Mouse (Mus musculus) ES-Bruce4 (cell line): ENCODE data around the gene Pheta2. TPM values are rescaled to one million over a fixed set of nuclear protein-coding genes. Genes with fewer than 3 reads are reported as not detected.

Experiments
- H3K27ac ChIP-seq: 2 replicates; pipeline ENCODE4 v1.5.1; 2012; ENCODE audit warnings: low read length, inconsistent platforms; ENCODE audit not compliant: insufficient read depth
- H3K27me3 ChIP-seq: 2 replicates; pipeline ENCODE4 v1.6.1; 2012; ENCODE audit warnings: mild to moderate bottlenecking, low read length, inconsistent platforms; ENCODE audit not compliant: control insufficient read depth, poor library complexity, insufficient read depth, severe bottlenecking
- H3K36me3 ChIP-seq: 2 replicates; pipeline ENCODE4 v1.6.1; 2012; ENCODE audit warnings: inconsistent platforms, mild to moderate bottlenecking, low read length, moderate library complexity; ENCODE audit not compliant: control insufficient read depth, poor library complexity, insufficient read depth, severe bottlenecking
- H3K4me1 ChIP-seq: one replicate; pipeline ENCODE4 v1.8.1; 2011; ENCODE audit warnings: low read length; ENCODE audit not compliant: control insufficient read depth, insufficient read depth
- H3K4me3 ChIP-seq: 2 replicates; pipeline ENCODE4 v1.5.1; 2011; ENCODE audit warnings: low read depth, mild to moderate bottlenecking, low read length
- H3K9ac ChIP-seq: 2 replicates; pipeline ENCODE4 v1.6.1; 2012; ENCODE audit warnings: low read depth, mild to moderate bottlenecking, inconsistent platforms; ENCODE audit not compliant: poor library complexity, severe bottlenecking
- H3K9me3 ChIP-seq: replicated peaks from 2 replicates; pipeline ENCODE4 v1.6.1; 2012; ENCODE audit warnings: mild to moderate bottlenecking, low read length, inconsistent platforms; ENCODE audit not compliant: control insufficient read depth, poor library complexity, insufficient read depth, severe bottlenecking
- CTCF ChIP-seq: IDR thresholded peaks from one replicate; pipeline ENCODE4 v1.8.1; 2011; ENCODE audit warnings: low read depth, low read length
- EP300 ChIP-seq: IDR thresholded peaks from 2 replicates; pipeline ENCODE4 v1.6.1; 2011; ENCODE audit warnings: low read depth, low read length; ENCODE audit not compliant: insufficient read depth
- POLR2A ChIP-seq: IDR thresholded peaks from one replicate; pipeline ENCODE4 v1.8.1; 2011; ENCODE audit warnings: low read length; ENCODE audit not compliant: insufficient read depth
- polyA plus RNA-seq: library from polyadenylated mRNA; stranded (reverse); fragments of >200 nt; gene quantifications from 2 replicates; pipeline ENCODE4 v1.2.4, GENCODE M21; 2011; ENCODE audit warnings: low read depth; ENCODE audit not compliant: missing spikeins, insufficient read depth, insufficient read length

Pheta2 gene
- polyA plus RNA-seq, 1 experiment = 1.8 TPM

DNA sequence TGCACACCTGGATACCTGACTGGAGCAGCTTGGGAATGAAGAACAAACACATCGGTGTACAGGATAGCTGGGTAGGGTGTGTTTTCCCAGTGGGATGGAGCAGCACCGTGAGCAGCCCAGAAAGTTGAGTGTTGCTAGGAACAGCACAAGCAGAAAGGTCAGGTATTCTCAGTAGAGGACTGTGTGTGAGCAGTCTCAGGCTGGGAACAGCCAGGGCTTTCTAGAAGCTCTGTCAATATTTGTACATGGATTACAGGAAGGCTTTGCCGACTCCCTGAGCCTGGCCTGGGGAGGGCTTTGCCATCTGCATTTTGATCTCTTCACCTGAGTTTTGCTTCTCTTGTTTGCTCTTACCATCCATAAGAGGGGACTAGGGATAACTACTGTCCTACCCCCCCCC lies 31.6 kb upstream of the Pheta2 start:
- Histone ChIP-seq H3K27ac (no peak overlapping the region), H3K36me3 (no peaks in the 10 kb centered on the region), H3K9me3 (no peaks in the 10 kb centered on the region), H3K9ac (no peak overlapping the region), H3K4me3 (no peak overlapping the region), H3K4me1 (no peaks in the 10 kb centered on the region), H3K27me3 (no peaks in the 10 kb centered on the region)
- TF ChIP-seq POLR2A (no peak), EP300 (no peak), CTCF (no peak)

DNA sequence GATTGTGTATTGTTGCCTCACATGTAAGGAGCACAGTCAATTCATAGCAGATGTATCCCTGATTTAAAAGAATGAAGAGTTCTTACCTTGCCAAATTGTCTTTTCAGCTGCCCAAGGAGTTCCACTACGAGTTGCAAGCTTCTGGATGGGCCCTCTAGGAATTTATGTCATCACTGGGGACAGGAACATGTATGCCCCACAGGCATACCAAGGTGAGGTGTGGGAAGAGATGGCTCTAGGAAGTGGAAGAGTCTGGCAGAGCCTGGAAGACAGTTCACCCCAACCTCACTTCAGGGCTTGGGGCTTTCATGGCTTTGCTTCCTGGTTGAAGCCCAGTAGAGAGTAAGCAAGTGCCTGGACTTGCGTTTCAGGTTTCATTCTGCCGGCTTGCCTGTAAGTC lies 30.3 kb upstream of the Pheta2 start:
- Histone ChIP-seq H3K9me3 (no peaks in the 10 kb centered on the region), H3K4me1 (no peaks in the 10 kb centered on the region), H3K27ac (no peak overlapping the region), H3K9ac (no peak overlapping the region), H3K36me3 (no peaks in the 10 kb centered on the region), H3K27me3 (no peaks in the 10 kb centered on the region), H3K4me3 (no peak overlapping the region)
- no peak for TF ChIP-seq EP300
- no peak for TF ChIP-seq POLR2A
- no peak for TF ChIP-seq CTCF

DNA sequence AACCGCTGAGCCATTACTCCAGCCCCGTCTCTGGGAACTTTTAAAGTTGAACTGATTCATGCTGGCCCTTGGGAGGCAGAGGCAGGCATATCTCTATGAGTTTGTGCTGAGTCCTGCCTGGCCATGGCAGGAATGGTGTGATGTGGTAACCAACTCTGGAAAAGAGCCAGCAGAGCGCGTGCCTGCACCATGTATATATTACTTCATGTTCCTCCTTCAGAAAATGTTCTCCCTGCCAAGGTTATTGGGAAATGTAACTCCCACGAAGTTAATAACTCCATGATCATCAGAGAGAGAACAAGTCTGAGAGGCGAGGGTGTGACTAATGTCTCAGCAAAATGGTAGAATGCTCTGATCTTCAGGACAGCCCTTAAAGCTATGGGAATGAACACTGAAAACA lies 20.9 kb upstream of the Pheta2 start:
- H3K27me3 ChIP-seq = no peaks in the 10 kb centered on the region
- no peak overlapping the region for H3K4me3 ChIP-seq
- no peak overlapping the region for H3K27ac ChIP-seq
- H3K4me1 ChIP-seq = no peaks in the 10 kb centered on the region
- no peak overlapping the region for H3K9ac ChIP-seq
- TF ChIP-seq POLR2A (no peak), CTCF (no peak), EP300 (no peak)
- H3K9me3 ChIP-seq = no peaks in the 10 kb centered on the region
- H3K36me3 ChIP-seq = no peaks in the 10 kb centered on the region

DNA sequence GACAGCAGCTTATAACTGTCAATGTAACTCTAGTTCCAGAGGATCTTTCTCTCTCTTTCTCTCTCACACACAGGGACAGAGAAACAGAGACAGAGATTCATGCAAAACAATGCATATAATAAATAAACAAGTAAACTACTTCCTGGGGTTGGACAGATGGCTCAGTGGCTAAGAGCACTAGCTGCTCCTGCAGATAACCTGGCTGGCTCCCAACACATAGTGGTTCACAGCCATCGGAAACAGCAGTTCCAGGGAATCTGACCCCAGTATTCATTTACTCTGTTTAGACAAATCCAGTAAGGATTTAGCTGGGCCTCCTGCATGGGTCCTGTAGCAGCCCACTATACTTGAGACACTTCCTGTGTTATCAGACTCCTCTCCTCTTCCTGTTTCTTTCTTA lies 19.1 kb upstream of the Pheta2 start:
- Histone ChIP-seq H3K36me3 (no peaks in the 10 kb centered on the region), H3K27ac (no peak overlapping the region), H3K9me3 (no peaks in the 10 kb centered on the region), H3K9ac (no peak overlapping the region), H3K27me3 (no peaks in the 10 kb centered on the region), H3K4me1 (no peaks in the 10 kb centered on the region), H3K4me3 (no peak overlapping the region)
- TF ChIP-seq EP300 (no peak), CTCF (no peak), POLR2A (no peak)

DNA sequence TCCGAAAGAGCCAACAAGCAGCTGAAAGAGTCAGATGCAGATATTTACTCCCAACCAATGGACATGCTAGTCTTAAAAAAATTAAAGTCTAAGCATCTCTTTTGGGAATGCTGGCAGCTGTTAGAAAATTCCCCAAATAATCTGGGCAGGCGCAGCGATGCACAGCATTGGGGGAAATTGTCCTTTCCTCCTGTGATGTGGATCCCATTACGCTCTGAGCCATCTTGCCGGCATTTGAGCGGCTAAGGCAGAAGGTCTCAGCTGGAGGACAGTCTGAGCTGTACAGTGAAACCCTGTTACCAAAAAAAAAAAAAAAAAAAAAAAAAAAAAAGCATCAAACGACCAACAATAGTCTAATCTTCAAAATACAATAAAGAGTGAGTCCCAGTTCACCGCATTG lies 16.5 kb upstream of the Pheta2 start:
- no peak overlapping the region for H3K4me3 ChIP-seq
- TF ChIP-seq POLR2A (no peak), EP300 (no peak), CTCF (no peak)
- H3K36me3 ChIP-seq = no peaks in the 10 kb centered on the region
- no peak overlapping the region for H3K27ac ChIP-seq
- no peak overlapping the region for H3K9ac ChIP-seq
- H3K9me3 ChIP-seq = no peaks in the 10 kb centered on the region
- H3K27me3 ChIP-seq = no peaks in the 10 kb centered on the region
- no peaks in the 10 kb centered on the region for H3K4me1 ChIP-seq

DNA sequence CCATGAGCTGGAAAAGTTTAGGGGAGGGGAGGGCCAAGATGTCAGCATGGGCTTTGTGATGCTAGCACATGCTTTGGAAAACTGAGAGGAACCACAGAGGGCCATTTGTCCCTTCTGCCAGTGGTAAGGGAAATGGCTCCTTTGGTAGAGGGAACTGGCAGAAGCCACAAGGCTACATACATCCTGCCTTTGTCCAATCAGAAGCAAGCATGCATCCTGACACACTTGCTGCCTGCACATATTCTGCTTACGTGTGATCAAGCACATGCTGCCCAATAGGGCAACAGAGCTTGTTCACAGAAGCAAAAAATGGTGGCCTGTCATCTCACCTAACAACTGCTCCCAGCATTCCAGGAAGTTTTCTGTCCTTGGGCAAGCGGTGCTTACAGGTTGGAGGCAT lies 13.4 kb upstream of the Pheta2 start:
- no peak overlapping the region for H3K4me3 ChIP-seq
- TF ChIP-seq POLR2A = no peak
- no peak for TF ChIP-seq CTCF
- no peak for TF ChIP-seq EP300

DNA sequence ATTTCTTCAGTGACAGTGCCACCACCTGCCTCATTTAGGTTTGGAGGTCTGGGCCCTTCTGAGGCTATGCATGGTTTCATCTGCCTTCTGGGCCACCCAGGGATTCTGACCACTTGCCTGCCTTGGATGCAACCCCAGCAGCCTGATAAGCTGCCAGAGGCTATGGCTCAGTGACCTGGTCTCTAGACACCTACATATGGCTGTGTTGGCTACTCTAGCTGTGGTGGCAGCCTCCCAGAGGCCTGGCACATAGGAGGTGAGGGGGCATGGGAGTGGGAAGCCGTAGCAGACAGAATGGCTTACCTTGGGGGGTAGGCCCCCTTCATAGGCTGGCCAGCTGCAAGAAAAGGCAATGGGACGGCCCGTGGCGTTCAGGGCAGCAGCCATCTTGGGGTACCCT lies 3.5 kb upstream of the Pheta2 start:
- Histone ChIP-seq H3K27me3 (no peaks in the 10 kb centered on the region), H3K4me3 (no peak overlapping the region), H3K36me3 (peaks cover 8% of the 10 kb centered on the region), H3K9ac (no peak overlapping the region), H3K4me1 (no peaks in the 10 kb centered on the region), H3K27ac (no peak overlapping the region), H3K9me3 (no peaks in the 10 kb centered on the region)
- TF ChIP-seq POLR2A (no peak), EP300 (no peak), CTCF (no peak)

More for the DNA sequence above, 13.4 kb upstream of the Pheta2 start:
- no peaks in the 10 kb centered on the region for H3K27me3 ChIP-seq
- H3K27ac ChIP-seq = no peak overlapping the region
- no peak overlapping the region for H3K9ac ChIP-seq
- H3K9me3 ChIP-seq = no peaks in the 10 kb centered on the region
- no peaks in the 10 kb centered on the region for H3K4me1 ChIP-seq
- H3K36me3 ChIP-seq = no peaks in the 10 kb centered on the region
